Mouse (Mus musculus): ENCODE data around the gene 1700034J05Rik. TPM values are rescaled to one million over a fixed set of nuclear protein-coding genes. Genes with fewer than 3 reads are reported as not detected.

The 1700034J05Rik gene
- total and polyA plus RNA-seq, 3 experiments: not detected

GRCm38 (mm10) chr6:146965139-146965772 is 11.0 kb upstream of the 1700034J05Rik start:
- no peaks in the 10 kb centered on the region for H3K9me3 ChIP-seq (replicated peaks; ENCODE audit: low read length)
- no peak overlapping the region for H3K4me2 ChIP-seq (ENCODE audit: insufficient read depth, low read depth, poor library complexity, severe bottlenecking)
- H3K79me2 ChIP-seq (replicated peaks; ENCODE audit: control insufficient read depth, extremely low read depth, insufficient read depth, poor library complexity, severe bottlenecking): no peaks in the 10 kb centered on the region; the same call in 1 of the 2 replicates
- TF ChIP-seq PAX5 (IDR thresholded peaks at IDR 0.05; ENCODE audit: low read length) (no peak), MAFK (IDR thresholded peaks at IDR 0.05; ENCODE audit: insufficient replicate concordance, low read length) (no peak), ZMIZ1 (IDR thresholded peaks at IDR 0.05; ENCODE audit: low read depth, low read length) (no peak), CHD2 (IDR thresholded peaks at IDR 0.05; ENCODE audit: low read length) (no peak), MAX (IDR thresholded peaks at IDR 0.05; ENCODE audit: low read length) (no peak), BHLHE40 (IDR thresholded peaks at IDR 0.05; ENCODE audit: low read depth, low read length) (no peak), GABPA (IDR thresholded peaks at IDR 0.05; ENCODE audit: insufficient replicate concordance, low read depth, low read length) (no peak), JUN (IDR thresholded peaks at IDR 0.05; ENCODE audit: insufficient read depth, low read depth, low read length) (no peak), RCOR1 (conservative IDR thresholded peaks at IDR 0.05; ENCODE audit: low read depth, low read length) (no peak), USF1 (IDR thresholded peaks at IDR 0.05; ENCODE audit: low read depth, low read length) (no peak), ZNF384 (IDR thresholded peaks at IDR 0.05; ENCODE audit: low read depth, low read length) (no peak), ETS1 (conservative IDR thresholded peaks at IDR 0.05; ENCODE audit: low read depth, low read length) (no peak), MEF2A (IDR thresholded peaks at IDR 0.05; ENCODE audit: borderline replicate concordance, low read depth, low read length) (no peak)
- no peak for DNase-seq (ENCODE audit: extremely low read depth)
- 0 out of 4 replicates have a peak, but pooled peaks cover 0 to 3% of the 10 kb centered on the region in 2 experiments for H3K4me1 ChIP-seq (ENCODE audit: control insufficient read depth in 1 of 2, insufficient read depth in 2 of 2)
- H3K9ac ChIP-seq (ENCODE audit: insufficient read depth, low read depth): no peak overlapping the region
- in situ Hi-C loops (cut with MboI; ENCODE audit: low pct_ligation_motif_present, low pct_unique_long_range_greater_than_20kb, low sequenced_read_pairs): loop anchor here (10.0 kb wide), 1 partner anchor 130 kb away; no protein-coding TSS in a partner anchor
- no peak overlapping the region for H3K27ac ChIP-seq (ENCODE audit: insufficient read depth, low read depth)
- no peak overlapping the region for H3K4me3 ChIP-seq (replicated peaks in 1 of 3; ENCODE audit: low read depth in 2 of 3, low read length in 2 of 3, poor library complexity in 1 of 3)
- dilution Hi-C loops (cut with MboI; ENCODE audit: extremely low pct_ligation_motif_present, extremely low pct_unique_long_range_greater_than_20kb, low sequenced_read_pairs): no loop called here
- peaks cover 0 to 6% of the 10 kb centered on the region in 2 experiments for H3K36me3 ChIP-seq (replicated peaks in 1 of 2; ENCODE audit: control insufficient read depth in 1 of 2, insufficient read depth in 1 of 2, low read length in 1 of 2)
- no peaks in the 10 kb centered on the region for H3K27me3 ChIP-seq (replicated peaks)

- H3K4me1 ChIP-seq (ENCODE audit: control insufficient read depth in 1 of 2, insufficient read depth in 2 of 2): 0 out of 4 replicates have a peak, but pooled peaks cover 0 to 3% of the 10 kb centered on the region in 2 experiments
- no peak for DNase-seq (ENCODE audit: extremely low read depth)
- no peak overlapping the region for H3K9ac ChIP-seq (ENCODE audit: insufficient read depth, low read depth)
- H3K27ac ChIP-seq (ENCODE audit: insufficient read depth, low read depth): no peak overlapping the region
- H3K36me3 ChIP-seq (replicated peaks in 1 of 2; ENCODE audit: control insufficient read depth in 1 of 2, insufficient read depth in 1 of 2, low read length in 1 of 2): peaks cover 0 to 6% of the 10 kb centered on the region in 2 experiments
- no peaks in the 10 kb centered on the region for H3K9me3 ChIP-seq (replicated peaks; ENCODE audit: low read length)
- H3K27me3 ChIP-seq (replicated peaks): no peaks in the 10 kb centered on the region
- no peak for TF ChIP-seq ZMIZ1 (IDR thresholded peaks at IDR 0.05; ENCODE audit: low read depth, low read length)
- no peak for TF ChIP-seq POLR2AphosphoS2 (IDR thresholded peaks at IDR 0.05; ENCODE audit: low read depth, low read length)
- no peak for TF ChIP-seq BHLHE40 (IDR thresholded peaks at IDR 0.05; ENCODE audit: low read depth, low read length)
- TF ChIP-seq HCFC1 (IDR thresholded peaks at IDR 0.05; ENCODE audit: low read depth, low read length): no peak
- TF ChIP-seq CHD1 (IDR thresholded peaks at IDR 0.05; ENCODE audit: low read depth, low read length): no peak
- no peak for TF ChIP-seq ELF1 (IDR thresholded peaks at IDR 0.05; ENCODE audit: low read depth, low read length)
- TF ChIP-seq ZC3H11A (IDR thresholded peaks at IDR 0.05; ENCODE audit: low read depth, low read length): no peak
- TF ChIP-seq E2F4 (IDR thresholded peaks at IDR 0.05; ENCODE audit: insufficient replicate concordance, low read depth, low read length): no peak
- no peak for TF ChIP-seq USF1 (IDR thresholded peaks at IDR 0.05; ENCODE audit: low read depth, low read length)
- no peak for TF ChIP-seq ZKSCAN1 (IDR thresholded peaks at IDR 0.05; ENCODE audit: borderline replicate concordance, low read depth, low read length)
- H3K79me2 ChIP-seq (replicated peaks; ENCODE audit: control insufficient read depth, extremely low read depth, insufficient read depth, poor library complexity, severe bottlenecking): no peaks in the 10 kb centered on the region; the same call in 1 of the 2 replicates
- in situ Hi-C loops (cut with MboI; ENCODE audit: low pct_ligation_motif_present, low pct_unique_long_range_greater_than_20kb, low sequenced_read_pairs) (loop anchor here (10.0 kb wide), 1 partner anchor 129 kb away; no protein-coding TSS in a partner anchor), dilution Hi-C loops (cut with MboI; ENCODE audit: extremely low pct_ligation_motif_present, extremely low pct_unique_long_range_greater_than_20kb, low sequenced_read_pairs) (no loop called here)
- H3K4me3 ChIP-seq (replicated peaks in 1 of 3; ENCODE audit: low read depth in 2 of 3, low read length in 2 of 3, poor library complexity in 1 of 3): no peak overlapping the region
- H3K4me2 ChIP-seq (ENCODE audit: insufficient read depth, low read depth, poor library complexity, severe bottlenecking): no peak overlapping the region
These were observed 9.4 kb upstream of the 1700034J05Rik start for GRCm38 (mm10) chr6:146963396-146964150.

Measured in CH12.LX (cell line).